Mouse (Mus musculus) CH12.LX (cell line): Measurements from ENCODE around the gene Ttc39b. TPM values are rescaled to one million over a fixed set of nuclear protein-coding genes. Genes with fewer than 3 reads are reported as not detected.

ENCODE experiments used
- DNase-seq: peaks from one replicate; pipeline ENCODE4 v3.0.0-alpha.2; 2013; ENCODE audit errors: extremely low read depth
- H3K27ac ChIP-seq: 2 replicates; pipeline ENCODE4 v1.5.1; 2012; ENCODE audit warnings: low read depth, mild to moderate bottlenecking, control low read depth, moderate library complexity; ENCODE audit not compliant: insufficient read depth
- H3K27me3 ChIP-seq: replicated peaks from 2 replicates; pipeline ENCODE3; 2012; ENCODE audit warnings: inconsistent platforms
- H3K36me3 ChIP-seq, 2 experiments: replicated peaks in 1 of 2; 2 replicates each; pipeline versions ENCODE3 to v1.6.1; 2012; ENCODE audit warnings: inconsistent platforms in 1 of 2, low read length in 1 of 2, mild to moderate bottlenecking in 1 of 2, mixed read lengths in 1 of 2, moderate library complexity in 1 of 2; ENCODE audit not compliant: control insufficient read depth in 1 of 2, insufficient read depth in 1 of 2
- H3K4me1 ChIP-seq, 2 experiments: 2 replicates each; pipeline ENCODE4 v1.6.1; 2012; ENCODE audit warnings: inconsistent platforms in 1 of 2, moderate library complexity in 1 of 2; ENCODE audit not compliant: insufficient read depth in 2 of 2, control insufficient read depth in 1 of 2
- H3K4me2 ChIP-seq: 2 replicates; pipeline ENCODE4 v1.6.1; 2012; ENCODE audit warnings: low read depth, mild to moderate bottlenecking, control low read depth; ENCODE audit not compliant: poor library complexity, insufficient read depth, severe bottlenecking
- H3K4me3 ChIP-seq, 3 experiments: fragments of 150-350 bp in 1 of 3; sonication (generic) in 1 of 3; replicated peaks in 1 of 3; 2 replicates each; pipeline versions ENCODE3 to v1.5.1; 2011 to 2012; ENCODE audit warnings: low read depth in 2 of 3, low read length in 2 of 3, mild to moderate bottlenecking in 2 of 3, moderate library complexity in 2 of 3, control low read depth in 1 of 3, improper control_type of control experiment in 1 of 3, inconsistent platforms in 1 of 3, mixed read lengths in 1 of 3; ENCODE audit not compliant: poor library complexity in 1 of 3
- H3K79me2 ChIP-seq: replicated peaks from 2 replicates; pipeline ENCODE4 v1.6.1; 2012; ENCODE audit warnings: mild to moderate bottlenecking, moderate library complexity; ENCODE audit not compliant: control insufficient read depth, poor library complexity, insufficient read depth, severe bottlenecking; ENCODE audit errors: extremely low read depth
- H3K9ac ChIP-seq: 2 replicates; pipeline ENCODE4 v1.6.1; 2012; ENCODE audit warnings: low read depth, mild to moderate bottlenecking, control low read depth, moderate library complexity; ENCODE audit not compliant: insufficient read depth
- H3K9me3 ChIP-seq: replicated peaks from 2 replicates; pipeline ENCODE3; 2012; ENCODE audit warnings: low read length, inconsistent platforms, mixed read lengths
- BHLHE40 ChIP-seq: IDR thresholded peaks from 2 replicates; pipeline ENCODE4 v1.6.1; 2011; ENCODE audit warnings: mild to moderate bottlenecking, low read depth, low read length, improper control_type of control experiment
- CHD1 ChIP-seq: IDR thresholded peaks from 2 replicates; pipeline ENCODE4 v1.6.1; 2012; ENCODE audit warnings: low read depth, low read length, improper control_type of control experiment, inconsistent platforms
- CTCF ChIP-seq, 2 experiments: IDR thresholded peaks in 1 of 2; conservative IDR thresholded peaks in 1 of 2; 2 replicates each; pipeline ENCODE4 v1.5.1; 2011 to 2012; ENCODE audit warnings: low read depth in 2 of 2, low read length in 2 of 2, improper control_type of control experiment in 1 of 2, inconsistent platforms in 1 of 2, mild to moderate bottlenecking in 1 of 2, moderate library complexity in 1 of 2
- E2F4 ChIP-seq: IDR thresholded peaks from 2 replicates; pipeline ENCODE4 v1.6.1; 2011; ENCODE audit warnings: low read depth, low read length, improper control_type of control experiment; ENCODE audit not compliant: insufficient replicate concordance
- ETS1 ChIP-seq: conservative IDR thresholded peaks from 2 replicates; pipeline ENCODE4 v1.6.1; 2012; ENCODE audit warnings: low read depth, mild to moderate bottlenecking, inconsistent platforms, low read length, improper control_type of control experiment, moderate library complexity
- JUN ChIP-seq: IDR thresholded peaks from 2 replicates; pipeline ENCODE4 v1.6.1; 2011; ENCODE audit warnings: low read depth, mild to moderate bottlenecking, low read length, improper control_type of control experiment, moderate library complexity; ENCODE audit not compliant: insufficient read depth
- MAFK ChIP-seq: IDR thresholded peaks from 2 replicates; pipeline ENCODE4 v1.6.1; 2011; ENCODE audit warnings: low read length, improper control_type of control experiment; ENCODE audit not compliant: insufficient replicate concordance
- MAZ ChIP-seq: IDR thresholded peaks from 2 replicates; pipeline ENCODE4 v1.6.1; 2012; ENCODE audit warnings: low read depth, mild to moderate bottlenecking, inconsistent platforms, low read length, improper control_type of control experiment, moderate library complexity
- MEF2A ChIP-seq: IDR thresholded peaks from 2 replicates; pipeline ENCODE4 v1.6.1; 2014; ENCODE audit warnings: low read depth, mild to moderate bottlenecking, inconsistent platforms, low read length, improper control_type of control experiment, borderline replicate concordance
- MYC ChIP-seq: IDR thresholded peaks from 2 replicates; pipeline ENCODE4 v1.6.1; 2011; ENCODE audit warnings: low read depth, mild to moderate bottlenecking, improper control_type of control experiment, low read length
- NRF1 ChIP-seq: IDR thresholded peaks from 2 replicates; pipeline ENCODE4 v1.6.1; 2014; ENCODE audit warnings: low read depth, mild to moderate bottlenecking, inconsistent platforms, low read length, improper control_type of control experiment, moderate library complexity
- POLR2A ChIP-seq: IDR thresholded peaks from 2 replicates; pipeline ENCODE4 v1.6.1; 2011; ENCODE audit warnings: low read depth, mild to moderate bottlenecking, improper control_type of control experiment, low read length
- TBP ChIP-seq: conservative IDR thresholded peaks from 2 replicates; pipeline ENCODE4 v1.6.1; 2011; ENCODE audit warnings: low read depth, low read length, improper control_type of control experiment
- TCF12 ChIP-seq: IDR thresholded peaks from 2 replicates; pipeline ENCODE4 v1.6.1; 2014; ENCODE audit warnings: low read depth, mild to moderate bottlenecking, inconsistent platforms, low read length, improper control_type of control experiment
- USF1 ChIP-seq: IDR thresholded peaks from 2 replicates; pipeline ENCODE4 v1.6.1; 2014; ENCODE audit warnings: low read depth, mild to moderate bottlenecking, inconsistent platforms, low read length, improper control_type of control experiment
- ZC3H11A ChIP-seq: IDR thresholded peaks from 2 replicates; pipeline ENCODE4 v1.6.1; 2012; ENCODE audit warnings: low read depth, mild to moderate bottlenecking, inconsistent platforms, low read length, improper control_type of control experiment
- ZKSCAN1 ChIP-seq: IDR thresholded peaks from 2 replicates; pipeline ENCODE4 v1.6.1; 2012; ENCODE audit warnings: low read depth, inconsistent platforms, low read length, improper control_type of control experiment, borderline replicate concordance
- ZMIZ1 ChIP-seq: IDR thresholded peaks from 2 replicates; pipeline ENCODE4 v1.6.1; 2012; ENCODE audit warnings: low read depth, mild to moderate bottlenecking, inconsistent platforms, low read length, improper control_type of control experiment
- ZNF384 ChIP-seq: IDR thresholded peaks from 2 replicates; pipeline ENCODE4 v1.6.1; 2012; ENCODE audit warnings: low read depth, low read length, improper control_type of control experiment, inconsistent platforms
- dilution Hi-C: fragments of 300-500 bp; cut with MboI; formaldehyde crosslinking; loops from 2 replicates; pipeline ENCODE4 v1.14.3; 2020; ENCODE audit warnings: low sequenced_read_pairs; ENCODE audit not compliant: extremely low pct_unique_long_range_greater_than_20kb, extremely low pct_ligation_motif_present
- in situ Hi-C: fragments of 300-500 bp; cut with MboI; formaldehyde crosslinking; loops from 3 replicates; pipeline ENCODE4 v1.14.3; 2019; ENCODE audit warnings: low sequenced_read_pairs, low pct_ligation_motif_present, low pct_unique_long_range_greater_than_20kb, mixed read lengths
- polyA plus RNA-seq: library from polyadenylated mRNA; unstranded; fragments of >175 nt; gene quantifications from 2 replicates; pipeline ENCODE4 v1.2.1, GENCODE M21; 2012; ENCODE audit warnings: low read depth; ENCODE audit not compliant: insufficient read length
- total RNA-seq, 2 experiments: library from RNA; depleted of rRNA; stranded (reverse); fragments of 300-350 nt in 1 of 2; fragments of >200 nt in 1 of 2; gene quantifications; 2 replicates each; pipeline ENCODE4 v1.2.3; 2012 to 2014

Gene Ttc39b
- total RNA-seq (2012; rRNA removed), result 12.6 and 14.7 TPM in 2 replicates
- total RNA-seq (2014; rRNA removed), result 16.7 and 17.3 TPM in 2 replicates
- polyA plus RNA-seq, result 15.7 and 17.8 TPM in 2 replicates

GRCm38 (mm10) chr4:83323910-83324684 lies at the start of gene Ttc39b:
Ttc39b (minus strand) TSS chr4:83324255.
- no peaks in the 10 kb centered on the region for H3K36me3 ChIP-seq
- peak; percentile 84 for TF ChIP-seq BHLHE40
- no peak for TF ChIP-seq JUN
- TF ChIP-seq ZMIZ1, result 0 out of 2 replicates have a peak, but pooled peaks have one; percentile 30
- peak; percentile 72 for TF ChIP-seq POLR2A
- TF ChIP-seq USF1, result no peak
- no peak for TF ChIP-seq CHD1
- TF ChIP-seq MAFK, result no peak
- TF ChIP-seq E2F4, result no peak
- no peak for TF ChIP-seq ZNF384
- TF ChIP-seq NRF1, result peak; percentile 77
- no peak for TF ChIP-seq MEF2A
- no peak; the same call in 1 of the 2 replicates for TF ChIP-seq ETS1
- TF ChIP-seq MYC, result no peak
- no peak for TF ChIP-seq MAZ
- dilution Hi-C loops, result no loop called here
- H3K4me2 ChIP-seq, result peak within 1 kb of the TSS; percentile 83
- H3K9me3 ChIP-seq, result no peaks in the 10 kb centered on the region
- in situ Hi-C loops, result loop anchor here (25.0 kb wide), 1 partner anchor 188 kb away; no protein-coding TSS in a partner anchor
- H3K79me2 ChIP-seq, result peaks cover 7% of the 10 kb centered on the region
- peak within 1 kb of the TSS; percentile 79 for H3K27ac ChIP-seq
- peak within 1 kb of the TSS; percentile 90 to 96 (median 91) for H3K4me3 ChIP-seq
- peak; percentile 92 for DNase-seq
- peak within 1 kb of the TSS; percentile 72 for H3K9ac ChIP-seq
- no peaks in the 10 kb centered on the region for H3K27me3 ChIP-seq
- H3K4me1 ChIP-seq, result peaks cover 16 to 28% of the 10 kb centered on the region in 2 experiments

GRCm38 (mm10) chr4:83373381-83373780 lies 49.3 kb upstream of the Ttc39b start:
- no peak overlapping the region for H3K9ac ChIP-seq
- no peak for TF ChIP-seq CTCF (conservative IDR thresholded peaks at IDR 0.05 in 1 of 2, IDR thresholded peaks at IDR 0.05 in 1 of 2; ENCODE audit: low read depth in 2 of 2, low read length in 2 of 2)
- no peak for TF ChIP-seq MEF2A
- no peak for TF ChIP-seq TCF12
- no peak for TF ChIP-seq ZC3H11A
- no peak for TF ChIP-seq MYC
- no peak for TF ChIP-seq CHD1
- TF ChIP-seq TBP, result no peak
- TF ChIP-seq USF1, result no peak
- no peak for TF ChIP-seq ZKSCAN1
- TF ChIP-seq, all 38 proteins: peak for 0
- Histone ChIP-seq H3K4me3 (no peak overlapping the region), H3K9me3 (no peaks in the 10 kb centered on the region), H3K4me2 (no peak overlapping the region), H3K79me2 (no peaks in the 10 kb centered on the region), H3K27me3 (no peaks in the 10 kb centered on the region), H3K27ac (no peak overlapping the region), H3K36me3 (no peaks in the 10 kb centered on the region), H3K4me1 (peaks cover 0 to 6% of the 10 kb centered on the region in 2 experiments; a peak in 1 of 4 replicates)
- no peak for DNase-seq
- dilution Hi-C loops (no loop called here), in situ Hi-C loops (no loop called here)
